Mouse (Mus musculus) spleen, postnatal 0 days (tissue): ENCODE results near the gene Ly6g6f. TPM values are rescaled to one million over a fixed set of nuclear protein-coding genes. Genes with fewer than 3 reads are reported as not detected.

ENCODE experiments used
- polyA plus RNA-seq: library from polyadenylated mRNA; unstranded; fragments of >200 nt; fragmentation: Nextera tagmentation; extraction: Ambion mirVana; gene quantifications from 2 replicates; pipeline ENCODE4 v1.2.1, GENCODE M21; 2015

Gene Ly6g6f
- polyA plus RNA-seq, 1 experiment from 2014 or later, result 2.2 TPM

DNA sequence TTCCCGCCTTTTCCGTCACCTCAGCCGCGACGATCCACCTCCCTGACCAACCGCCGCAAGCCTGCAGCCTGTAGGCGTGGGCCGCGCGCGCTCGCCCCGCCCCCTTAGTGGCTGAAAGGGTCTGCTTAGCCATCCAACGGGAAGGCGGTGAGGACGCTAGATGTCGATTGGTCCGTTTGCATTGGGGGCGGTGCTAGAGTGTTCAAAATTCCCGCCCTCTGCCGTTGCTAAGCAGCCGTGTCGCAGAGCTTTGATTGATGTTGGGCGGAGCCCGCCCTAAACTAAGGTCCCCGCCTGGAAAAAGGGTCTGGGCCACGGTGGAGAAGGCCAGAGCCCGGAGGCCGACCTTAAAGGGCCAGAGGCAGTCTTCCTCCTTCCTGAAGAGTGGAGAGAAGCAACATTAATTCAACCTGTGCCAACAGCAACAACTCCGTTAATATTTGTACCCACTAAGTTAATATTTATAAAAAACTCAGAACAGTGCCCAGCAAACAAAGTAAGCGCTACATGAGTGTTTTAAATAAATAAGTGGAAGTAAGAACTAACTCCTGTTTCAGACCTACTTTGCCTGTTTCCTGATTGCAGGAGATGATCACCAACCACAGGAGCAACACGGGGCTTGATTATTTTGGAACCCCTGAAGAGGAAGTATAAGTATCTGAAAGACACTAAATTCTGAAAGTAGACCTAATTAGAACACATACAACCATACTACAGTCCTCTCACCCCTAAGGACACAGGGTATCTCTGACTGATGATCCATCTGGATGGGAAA is 38.5 kb downstream of the Ly6g6f start, which contains the start of gene Msh5:
TSS of gene Msh5 (minus strand) at position 65 of the 775 bp plus-strand sequence.

Other genes with a start within 250 kb of the Ly6g6f start
- gene Stk19, start 248.7 kb downstream of the Ly6g6f start, polyA plus RNA-seq, result 33.1 and 34.3 TPM in 2 replicates
- gene Dxo, start 248.6 kb downstream of the Ly6g6f start, polyA plus RNA-seq, result 32.9 and 33.7 TPM in 2 replicates
- 22.8 and 27.9 TPM in 2 replicates for gene Skiv2l, start 235.4 kb downstream of the Ly6g6f start, polyA plus RNA-seq
- 49.8 and 51.5 TPM in 2 replicates for gene Nelfe, start 235.2 kb downstream of the Ly6g6f start, polyA plus RNA-seq
- 5.7 and 8.3 TPM in 2 replicates for gene Cfb, start 223.1 kb downstream of the Ly6g6f start, polyA plus RNA-seq
- gene Zbtb12, start 206.1 kb downstream of the Ly6g6f start, polyA plus RNA-seq, result 0.99 and 1.2 TPM in 2 replicates
- gene Gm20547, start 203.6 kb downstream of the Ly6g6f start, polyA plus RNA-seq, result not detected in 2 replicates
- gene C2, start 187.3 kb downstream of the Ly6g6f start, polyA plus RNA-seq, result 7.5 and 11.8 TPM in 2 replicates
- gene Ehmt2, start 187.1 kb downstream of the Ly6g6f start, polyA plus RNA-seq, result 26.6 and 32.9 TPM in 2 replicates
- gene Slc44a4, start 171.1 kb downstream of the Ly6g6f start, polyA plus RNA-seq, result 0.08 and 0.25 TPM in 2 replicates
- 15.6 and 21.0 TPM in 2 replicates for gene Neu1, start 154.4 kb downstream of the Ly6g6f start, polyA plus RNA-seq
- gene Hspa1b, start 126.4 kb downstream of the Ly6g6f start, polyA plus RNA-seq, result 0.13 and 0.32 TPM in 2 replicates
- not detected in 2 replicates for gene Gm20481, start 115.7 kb downstream of the Ly6g6f start, polyA plus RNA-seq
- gene Hspa1a, start 113.5 kb downstream of the Ly6g6f start, polyA plus RNA-seq, result 1.7 and 1.8 TPM in 2 replicates
- 0.23 and 0.30 TPM in 2 replicates for gene Hspa1l, start 112.9 kb downstream of the Ly6g6f start, polyA plus RNA-seq
- 138 and 160 TPM in 2 replicates for gene Lsm2, start 103.7 kb downstream of the Ly6g6f start, polyA plus RNA-seq
- 104 and 108 TPM in 2 replicates for gene Vars, start 84.6 kb downstream of the Ly6g6f start, polyA plus RNA-seq
- 0.40 and 0.49 TPM in 2 replicates for gene Vwa7, start 69.0 kb downstream of the Ly6g6f start, polyA plus RNA-seq
- gene Sapcd1, start 57.6 kb downstream of the Ly6g6f start, polyA plus RNA-seq, result 19.7 and 23.0 TPM in 2 replicates
- 6.9 and 8.1 TPM in 2 replicates for gene Msh5, start 38.9 kb downstream of the Ly6g6f start, polyA plus RNA-seq
- gene Clic1, start 35.6 kb downstream of the Ly6g6f start, polyA plus RNA-seq, result 245 and 258 TPM in 2 replicates
- gene Ddah2, start 26.6 kb downstream of the Ly6g6f start, polyA plus RNA-seq, result 52.0 and 69.5 TPM in 2 replicates
- 0.17 TPM in 1 of 2 replicates, not detected in the other for gene Ly6g6c, start 20.2 kb downstream of the Ly6g6f start, polyA plus RNA-seq
- gene Mpig6b, start 19.4 kb downstream of the Ly6g6f start, polyA plus RNA-seq, result 2.5 and 3.1 TPM in 2 replicates
- gene Ly6g6e, start 8.7 kb downstream of the Ly6g6f start, polyA plus RNA-seq, result 0.23 and 0.47 TPM in 2 replicates
- 1.2 and 2.1 TPM in 2 replicates for gene Ly6g6d, start 7.5 kb downstream of the Ly6g6f start, polyA plus RNA-seq
- gene Abhd16a, start 3.7 kb upstream of the Ly6g6f start, polyA plus RNA-seq, result 101 and 108 TPM in 2 replicates
- not detected in 2 replicates for gene Ly6g5c, start 22.7 kb upstream of the Ly6g6f start, polyA plus RNA-seq
- 0.81 and 1.3 TPM in 2 replicates for gene Ly6g5b, start 29.8 kb upstream of the Ly6g6f start, polyA plus RNA-seq
- gene Gpank1, start 35.8 kb upstream of the Ly6g6f start, polyA plus RNA-seq, result 19.0 and 20.3 TPM in 2 replicates
- gene Csnk2b, start 36.4 kb upstream of the Ly6g6f start, polyA plus RNA-seq, result 191 and 199 TPM in 2 replicates
- gene D17H6S53E, start 40.8 kb upstream of the Ly6g6f start, polyA plus RNA-seq, result 6.7 and 8.1 TPM in 2 replicates
- gene Apom, start 46.4 kb upstream of the Ly6g6f start, polyA plus RNA-seq, result 0.17 and 0.64 TPM in 2 replicates
- 31.2 and 32.4 TPM in 2 replicates for gene Bag6, start 49.6 kb upstream of the Ly6g6f start, polyA plus RNA-seq
- 85.1 and 90.0 TPM in 2 replicates for gene Prrc2a, start 79.3 kb upstream of the Ly6g6f start, polyA plus RNA-seq
- gene Aif1, start 90.5 kb upstream of the Ly6g6f start, polyA plus RNA-seq, result 36.5 and 52.2 TPM in 2 replicates
- gene Lst1, start 102.8 kb upstream of the Ly6g6f start, polyA plus RNA-seq, result 93.5 and 134 TPM in 2 replicates
- gene Ltb, start 108.8 kb upstream of the Ly6g6f start, polyA plus RNA-seq, result 24.4 and 36.4 TPM in 2 replicates
- 1.7 and 2.2 TPM in 2 replicates for gene Tnf, start 116.4 kb upstream of the Ly6g6f start, polyA plus RNA-seq
- gene Lta, start 119.7 kb upstream of the Ly6g6f start, polyA plus RNA-seq, result 0.17 and 0.79 TPM in 2 replicates
- 0.82 and 2.5 TPM in 2 replicates for gene Gm16181, start 135.2 kb upstream of the Ly6g6f start, polyA plus RNA-seq
- gene Atp6v1g2, start 148.1 kb upstream of the Ly6g6f start, polyA plus RNA-seq, result 2.3 and 2.4 TPM in 2 replicates
- gene Nfkbil1, start 150.2 kb upstream of the Ly6g6f start, polyA plus RNA-seq, result 7.3 and 8.5 TPM in 2 replicates
- 195 TPM in 2 replicates for gene Ddx39b, start 156.1 kb upstream of the Ly6g6f start, polyA plus RNA-seq
- 356 and 410 TPM in 2 replicates for gene H2-D1, start 177.1 kb upstream of the Ly6g6f start, polyA plus RNA-seq
- 0.05 TPM in 1 of 2 replicates, not detected in the other for gene H2-Q1, start 234.8 kb upstream of the Ly6g6f start, polyA plus RNA-seq